Comparison of ENCODE assay signal across 8 mouse cellular contexts in the genomic region with DNA sequence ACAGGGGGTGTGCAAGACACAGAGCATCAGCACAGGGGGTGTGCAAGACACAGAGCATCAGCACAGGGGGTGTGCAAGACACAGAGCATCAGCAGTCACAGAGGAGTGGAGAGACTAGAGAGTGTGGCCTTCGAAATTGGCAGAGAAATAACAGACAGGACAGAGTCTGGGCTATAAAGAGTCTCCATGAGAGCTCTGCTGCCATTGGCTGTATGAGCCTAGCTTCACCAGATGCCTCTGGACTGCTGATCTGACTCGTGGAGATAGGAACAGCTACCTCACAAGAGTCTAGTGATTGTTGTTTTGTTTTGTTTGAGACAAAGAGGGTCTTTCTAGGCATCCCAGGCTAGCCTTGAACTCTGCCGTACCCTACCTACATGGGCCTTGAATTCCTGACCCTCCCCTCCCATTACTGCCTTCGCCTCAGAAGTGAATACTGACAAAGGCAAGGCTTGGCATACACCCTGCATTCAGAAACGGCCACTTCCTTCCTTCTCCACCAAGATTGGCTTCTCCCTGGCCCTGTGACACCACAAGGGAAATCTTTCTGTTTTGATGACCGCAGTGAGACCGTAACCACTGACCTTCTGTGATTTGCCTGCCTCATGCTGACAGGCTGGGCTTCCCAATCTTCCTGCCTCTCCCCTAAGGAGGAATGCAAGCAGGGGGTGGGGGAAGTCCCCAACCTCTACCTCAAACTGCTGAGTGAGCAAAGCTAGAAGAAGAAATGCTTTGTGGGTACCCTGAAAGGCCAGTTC. TPM values are rescaled to one million over a fixed set of nuclear protein-coding genes. Genes with fewer than 3 reads are reported as not detected.
A peak's percentile ranks its signal among the peaks of the same experiment; 100 is the strongest.
DNase-seq lines count a peak whose midpoint lies in the region; ATAC-seq and TF ChIP-seq lines count a peak whose summit lies in the region.

No protein-coding gene starts in this region.

- no peak overlapping the region for H3K4me2 ChIP-seq in embryonic facial prominence, embryonic 12.5 days (replicated peaks)
- no peak overlapping the region for H3K4me2 ChIP-seq in lung, embryonic 14.5 days

- peaks cover 38% of the 10 kb centered on the region for H3K4me1 ChIP-seq in embryonic facial prominence, embryonic 12.5 days
- peaks cover 10% of the 10 kb centered on the region for H3K4me1 ChIP-seq in lung, embryonic 14.5 days (ENCODE audit: insufficient read depth)

- TF ChIP-seq CTCF in gastrocnemius, adult 2 months (IDR thresholded peaks at IDR 0.05) = no peak
- TF ChIP-seq CTCF in lung, embryonic 14.5 days (IDR thresholded peaks at IDR 0.05; ENCODE audit: low read depth) = no peak

- 26% methylated on average over 7 of the region's 7 CpGs for WGBS in embryonic facial prominence, embryonic 12.5 days
- WGBS in lung, embryonic 14.5 days = 38% methylated on average over 7 of the region's 7 CpGs

- no peaks in the 10 kb centered on the region for H3K27me3 ChIP-seq in embryonic facial prominence, embryonic 12.5 days
- H3K27me3 ChIP-seq in lung, embryonic 14.5 days (ENCODE audit: insufficient read depth, low read length) = no peaks in the 10 kb centered on the region

- H3K9me3 ChIP-seq in embryonic facial prominence, embryonic 12.5 days = no peaks in the 10 kb centered on the region
- H3K9me3 ChIP-seq in lung, embryonic 14.5 days (ENCODE audit: low read depth, low read length) = no peaks in the 10 kb centered on the region

- no peak for ATAC-seq in embryonic facial prominence, embryonic 12.5 days (ENCODE audit: insufficient number of reproducible peaks, insufficient read depth, low FRiP score, low TSS enrichment)
- ATAC-seq in lung, embryonic 14.5 days (ENCODE audit: insufficient read depth) = peak; percentile 46; the same call in 1 of the 2 replicates

- no peaks in the 10 kb centered on the region for H3K36me3 ChIP-seq in embryonic facial prominence, embryonic 12.5 days
- H3K36me3 ChIP-seq in lung, embryonic 14.5 days (ENCODE audit: insufficient read depth) = no peaks in the 10 kb centered on the region

- no peak for DNase-seq in gastrocnemius, adult 2 months
- no peak for DNase-seq in gastrocnemius, postnatal 4 days (ENCODE audit: low spot score in 2 of 2)
- DNase-seq in induced T-regulatory cell, adult 2 months (ENCODE audit: low read depth) = peak; percentile 59
- peak; percentile 57 for DNase-seq in lung, embryonic 14.5 days
- no peak for DNase-seq in spleen, adult 12 weeks (ENCODE audit: low spot score)
- no peak for DNase-seq in thymus, adult 18-20 months
- DNase-seq in B cell, adult 2 months = no peak

- H3K9ac ChIP-seq in embryonic facial prominence, embryonic 12.5 days = no peak overlapping the region
- H3K9ac ChIP-seq in lung, embryonic 14.5 days = no peak overlapping the region

- H3K4me3 ChIP-seq in gastrocnemius, adult 2 months = peak overlapping the region; percentile 7; the same call in 1 of the 2 replicates
- no peak overlapping the region for H3K4me3 ChIP-seq in embryonic facial prominence, embryonic 12.5 days
- H3K4me3 ChIP-seq in lung, embryonic 14.5 days (ENCODE audit: low read depth, low read length) = no peak overlapping the region

- intact Hi-C loops in gastrocnemius, adult 2 months (cut with DNase I) = no loop called here

- peak overlapping the region; percentile 88 for H3K27ac ChIP-seq in gastrocnemius, adult 2 months
- H3K27ac ChIP-seq in embryonic facial prominence, embryonic 12.5 days = peak overlapping the region; percentile 85
- peak overlapping the region; percentile 69 for H3K27ac ChIP-seq in lung, embryonic 14.5 days (ENCODE audit: low read depth)

RNA-seq across cellular contexts. Expression of a gene that starts 3.4 kb away (rescaled TPM):
- 100 to 1,000 TPM; 397 to 399 TPM for total RNA-seq in gastrocnemius, adult 2 months (2021)
- 100 to 1,000 TPM; 330 to 368 TPM for total RNA-seq in gastrocnemius, postnatal 4 days (2021)
- polyA plus RNA-seq in embryonic facial prominence, embryonic 12.5 days (2016; fragmentation: Nextera tagmentation; extraction: Ambion mirVana) = 33.7 and 35.1 TPM in 2 replicates
- polyA plus RNA-seq in lung, embryonic 14.5 days (2014; fragmentation: Nextera tagmentation; extraction: Ambion mirVana) = 26.4 and 29.6 TPM in 2 replicates

Comparison
In these comparisons a context has a peak if more than half of its experiments do, and no peak if none do; other contexts are left out.
1. DNase-seq: peak in induced T-regulatory cell, adult 2 months (single experiment) and lung, embryonic 14.5 days (single experiment); none in gastrocnemius, adult 2 months (single experiment), gastrocnemius, postnatal 4 days (0 of 2), spleen, adult 12 weeks (single experiment), thymus, adult 18-20 months (0 of 2) and B cell, adult 2 months (0 of 2).
2. Peak in every context shown above with its lines, with median percentiles within 50 percentile points of each other: H3K27ac ChIP-seq.